Mouse (Mus musculus) kidney, embryonic 16.5 days (tissue): ENCODE measurements around the gene Larp1. TPM values are rescaled to one million over a fixed set of nuclear protein-coding genes. Genes with fewer than 3 reads are reported as not detected.
A peak's percentile ranks its signal among the peaks of the same experiment; 100 is the strongest.

ENCODE experiments used
- ATAC-seq: fragments of 200-750 bp; cut with Nextera tagmentation; 2 replicates; pipeline ENCODE4 v1.8.0; 2017; ENCODE audit warnings: moderate TSS enrichment; ENCODE audit not compliant: low FRiP score, low TSS enrichment
- H3K27ac ChIP-seq: fragments of 300-500 bp; sonication (generic); 2 replicates; pipeline ENCODE4 v1.5.1; 2014; ENCODE audit warnings: low read length
- H3K27me3 ChIP-seq: fragments of 300-500 bp; sonication (generic); 2 replicates; pipeline ENCODE4 v1.6.1; 2014; ENCODE audit warnings: low read length, control low read depth, mixed read lengths; ENCODE audit not compliant: insufficient read depth
- H3K36me3 ChIP-seq: fragments of 300-500 bp; sonication (generic); 2 replicates; pipeline ENCODE4 v1.6.1; 2014; ENCODE audit warnings: low read length, control low read depth, mixed read lengths; ENCODE audit not compliant: insufficient read depth
- H3K4me1 ChIP-seq: fragments of 300-500 bp; sonication (generic); 2 replicates; pipeline ENCODE4 v1.6.1; 2014; ENCODE audit warnings: low read length, control low read depth, mixed read lengths; ENCODE audit not compliant: insufficient read depth
- H3K4me2 ChIP-seq: fragments of 300-500 bp; sonication (generic); replicated peaks from 2 replicates; pipeline ENCODE4 v1.6.1; 2014; ENCODE audit warnings: low read depth, low read length
- H3K4me3 ChIP-seq: fragments of 300-500 bp; sonication (generic); 2 replicates; pipeline ENCODE4 v1.5.1; 2014; ENCODE audit warnings: mild to moderate bottlenecking, low read length
- H3K9ac ChIP-seq: fragments of 300-500 bp; sonication (generic); replicated peaks from 2 replicates; pipeline ENCODE4 v1.6.1; 2014; ENCODE audit warnings: low read length
- H3K9me3 ChIP-seq: fragments of 300-500 bp; sonication (generic); 2 replicates; pipeline ENCODE4 v1.6.1; 2016; ENCODE audit warnings: low read length, control low read depth
- WGBS: fragments of 180-500 bp; shearing (Covaris S2); extraction: QIAGEN DNeasy Blood & Tissue Kit; methylation state at CpG from one replicate; pipeline ENCODE4 v1.1.7; 2014; 5-methylcytosine and 5-hydroxymethylcytosine counted together
- polyA plus RNA-seq: library from polyadenylated mRNA; unstranded; fragments of >200 nt; fragmentation: Nextera tagmentation; extraction: Ambion mirVana; gene quantifications from 2 replicates; pipeline ENCODE4 v1.2.1, GENCODE M21; 2015

The Larp1 gene
- 18.3 and 19.1 TPM in 2 replicates for polyA plus RNA-seq

- peak; percentile 71 for ATAC-seq
- under 1% methylated on average over 27 of the region's 84 CpGs for WGBS
- Histone ChIP-seq H3K27ac (peak within 1 kb of the TSS; percentile 88), H3K4me3 (peak within 1 kb of the TSS; percentile 99), H3K27me3 (no peaks in the 10 kb centered on the region), H3K4me1 (peaks cover 34% of the 10 kb centered on the region), H3K9ac (peak within 1 kb of the TSS; percentile 98), H3K9me3 (no peaks in the 10 kb centered on the region), H3K4me2 (peak within 1 kb of the TSS; percentile 89), H3K36me3 (no peaks in the 10 kb centered on the region)
These were observed at the start of gene Larp1 for GRCm38 (mm10) chr11:58009051-58009515. Gene Larp1, plus strand, starts transcription at chr11:58009064.

GRCm38 (mm10) chr11:57959924-57960323 is 48.9 kb upstream of the Larp1 start:
- Histone ChIP-seq H3K4me2 (no peak overlapping the region), H3K4me3 (no peak overlapping the region), H3K36me3 (no peaks in the 10 kb centered on the region), H3K27ac (no peak overlapping the region), H3K9ac (no peak overlapping the region), H3K4me1 (peaks cover 4% of the 10 kb centered on the region; the same call in 1 of the 2 replicates), H3K9me3 (no peaks in the 10 kb centered on the region), H3K27me3 (no peaks in the 10 kb centered on the region)
- ATAC-seq: no peak
- WGBS: 66% methylated on average over 2 of the region's 2 CpGs

DNA sequence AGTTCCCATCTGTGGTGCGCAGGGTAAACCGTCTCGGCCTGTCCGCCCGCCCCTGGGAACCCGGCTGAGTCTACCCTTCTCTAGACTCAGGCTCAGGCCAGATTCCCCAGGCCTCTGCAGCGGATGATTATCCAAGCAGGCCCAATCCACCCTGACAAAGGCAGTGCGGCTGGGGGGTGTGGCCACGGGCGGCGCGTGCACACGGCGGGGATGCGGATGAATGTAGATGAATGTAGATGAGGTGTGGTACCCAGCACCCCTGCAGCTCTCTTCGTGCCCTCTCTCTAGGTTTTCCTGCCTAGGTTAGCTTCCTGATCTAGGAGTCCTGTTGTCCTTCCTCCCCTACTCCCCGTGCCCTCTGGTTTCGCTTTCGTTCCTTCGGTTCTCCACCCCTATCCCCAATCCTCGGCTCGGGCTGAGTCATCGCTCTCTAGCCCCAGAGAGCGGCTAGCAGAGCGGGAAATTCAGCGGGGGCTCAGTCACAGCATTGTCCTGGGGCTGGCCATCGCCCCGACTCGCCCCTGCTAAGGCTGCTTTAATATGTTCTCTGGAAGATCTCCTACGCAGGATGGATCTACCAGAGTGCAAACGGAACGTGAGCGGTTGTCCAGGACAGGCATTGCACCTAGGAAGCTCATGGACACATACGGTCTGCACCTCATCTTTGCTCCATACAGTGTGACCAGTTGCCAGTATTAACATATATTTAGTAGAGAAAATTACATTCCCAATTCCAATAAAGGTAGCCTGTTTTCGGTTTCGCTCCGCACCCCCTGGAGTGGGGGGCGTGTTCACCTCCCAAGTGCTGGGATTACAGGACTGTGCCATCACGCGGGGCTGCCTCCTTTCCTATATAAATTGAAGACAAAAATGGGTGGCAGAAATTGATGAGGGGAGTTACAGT is 46.2 kb upstream of the Larp1 start:
- Histone ChIP-seq H3K4me2 (peak overlapping the region; percentile 70), H3K4me3 (peak overlapping the region; percentile 61), H3K27me3 (no peaks in the 10 kb centered on the region), H3K9me3 (0 out of 2 replicates have a peak, but pooled peaks cover 1% of the 10 kb centered on the region), H3K36me3 (no peaks in the 10 kb centered on the region), H3K4me1 (peaks cover 4% of the 10 kb centered on the region; the same call in 1 of the 2 replicates), H3K9ac (peak overlapping the region; percentile 67), H3K27ac (peak overlapping the region; percentile 54)
- under 1% methylated on average over 40 of the region's 40 CpGs for WGBS
- peak; percentile 97 for ATAC-seq

- Histone ChIP-seq H3K4me3 (peak overlapping the region; percentile 61), H3K4me1 (peaks cover 4% of the 10 kb centered on the region; the same call in 1 of the 2 replicates), H3K9ac (peak overlapping the region; percentile 67; the same call in 1 of the 2 replicates), H3K36me3 (no peaks in the 10 kb centered on the region), H3K27me3 (no peaks in the 10 kb centered on the region), H3K4me2 (peak overlapping the region; percentile 70), H3K27ac (no peak overlapping the region), H3K9me3 (peaks cover 7% of the 10 kb centered on the region; the same call in 1 of the 2 replicates)
- no peak for ATAC-seq
- 43% methylated on average over 9 of the region's 9 CpGs for WGBS
These were observed 45.5 kb upstream of the Larp1 start for GRCm38 (mm10) chr11:57963291-57963870.

GRCm38 (mm10) chr11:57966630-57967029 is 42.2 kb upstream of the Larp1 start:
- Histone ChIP-seq H3K27me3 (no peaks in the 10 kb centered on the region), H3K4me2 (no peak overlapping the region), H3K36me3 (no peaks in the 10 kb centered on the region), H3K4me1 (peaks cover 9% of the 10 kb centered on the region; the same call in 1 of the 2 replicates), H3K9me3 (peaks cover 7% of the 10 kb centered on the region; the same call in 1 of the 2 replicates), H3K9ac (no peak overlapping the region), H3K4me3 (no peak overlapping the region), H3K27ac (no peak overlapping the region)
- ATAC-seq: no peak
- 87% methylated on average over 7 of the region's 7 CpGs for WGBS

- H3K4me1 ChIP-seq: 0 out of 2 replicates have a peak, but pooled peaks cover 4% of the 10 kb centered on the region
- 75% methylated on average over 5 of the region's 5 CpGs for WGBS
These were observed 40.6 kb upstream of the Larp1 start for GRCm38 (mm10) chr11:57968301-57968700.

GRCm38 (mm10) chr11:57970541-57970940 is 38.3 kb upstream of the Larp1 start:
- H3K27me3 ChIP-seq: no peaks in the 10 kb centered on the region
- no peak for ATAC-seq
- H3K4me2 ChIP-seq: no peak overlapping the region
- no peak overlapping the region for H3K4me3 ChIP-seq
- H3K27ac ChIP-seq: 0 out of 2 replicates have a peak overlapping the region, but pooled peaks have one; percentile 4
- H3K9ac ChIP-seq: no peak overlapping the region; the same call in 1 of the 2 replicates
- H3K36me3 ChIP-seq: no peaks in the 10 kb centered on the region
- H3K9me3 ChIP-seq: peaks cover 7% of the 10 kb centered on the region; the same call in 1 of the 2 replicates
- H3K4me1 ChIP-seq: 0 out of 2 replicates have a peak, but pooled peaks cover 4% of the 10 kb centered on the region
- 37% methylated on average over 5 of the region's 5 CpGs for WGBS

More at GRCm38 (mm10) chr11:57968301-57968700, 40.6 kb upstream of the Larp1 start:
- H3K4me2 ChIP-seq: no peak overlapping the region
- no peaks in the 10 kb centered on the region for H3K36me3 ChIP-seq
- no peaks in the 10 kb centered on the region for H3K27me3 ChIP-seq
- no peak for ATAC-seq
- no peak overlapping the region for H3K4me3 ChIP-seq
- H3K9ac ChIP-seq: no peak overlapping the region
- H3K27ac ChIP-seq: no peak overlapping the region
- H3K9me3 ChIP-seq: peaks cover 7% of the 10 kb centered on the region; the same call in 1 of the 2 replicates

GRCm38 (mm10) chr11:57973001-57973912 is 35.6 kb upstream of the Larp1 start:
- Histone ChIP-seq H3K36me3 (no peaks in the 10 kb centered on the region), H3K4me3 (no peak overlapping the region), H3K4me1 (0 out of 2 replicates have a peak, but pooled peaks cover 4% of the 10 kb centered on the region), H3K4me2 (no peak overlapping the region), H3K27ac (no peak overlapping the region), H3K9me3 (no peaks in the 10 kb centered on the region), H3K9ac (no peak overlapping the region), H3K27me3 (no peaks in the 10 kb centered on the region)
- WGBS: 71% methylated on average over 13 of the region's 13 CpGs
- no peak for ATAC-seq

DNA sequence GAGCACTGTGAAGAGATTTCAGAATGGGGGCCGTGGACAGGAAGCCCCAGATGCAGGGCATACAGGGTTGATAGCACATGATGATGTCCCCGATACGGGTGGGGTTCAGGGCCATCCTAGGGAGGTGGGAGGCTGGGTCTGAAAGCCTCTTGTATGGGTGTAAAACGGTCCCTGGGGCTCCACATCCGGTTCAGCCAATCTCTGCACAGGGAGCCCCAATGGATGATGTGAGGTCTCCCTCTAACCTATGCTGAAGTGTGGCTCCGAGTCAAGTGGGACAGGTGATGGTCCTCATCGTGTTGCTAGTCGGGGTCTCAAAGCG is 35.0 kb upstream of the Larp1 start:
- Histone ChIP-seq H3K27ac (no peak overlapping the region), H3K4me1 (0 out of 2 replicates have a peak, but pooled peaks cover 4% of the 10 kb centered on the region), H3K27me3 (no peaks in the 10 kb centered on the region), H3K4me3 (no peak overlapping the region), H3K9me3 (no peaks in the 10 kb centered on the region), H3K9ac (no peak overlapping the region), H3K4me2 (no peak overlapping the region), H3K36me3 (no peaks in the 10 kb centered on the region)
- 67% methylated on average over 9 of the region's 9 CpGs for WGBS
- no peak for ATAC-seq
